Mouse (Mus musculus) heart, adult 2 months (tissue): ENCODE data around the gene Rps6kb2.

Experiments
- CTCF ChIP-seq: fragments of 200-600 bp; IDR thresholded peaks from 2 replicates; pipeline ENCODE4 v1.8.1; 2022; ENCODE audit warnings: antibody characterized with exemption, mild to moderate bottlenecking, moderate library complexity
- EP300 ChIP-seq: fragments of 200-500 bp; IDR thresholded peaks from 2 replicates; pipeline ENCODE4 v1.6.1; 2011; ENCODE audit warnings: low read depth, low read length, control low read depth; ENCODE audit not compliant: insufficient read depth
- POLR2A ChIP-seq: fragments of 200-500 bp; IDR thresholded peaks from 2 replicates; pipeline ENCODE4 v1.6.1; 2011; ENCODE audit warnings: mild to moderate bottlenecking, low read depth, low read length, control low read depth; ENCODE audit not compliant: insufficient read depth

GRCm38 (mm10) chr19:4147022-4147405 lies 16.1 kb downstream of the Rps6kb2 start:
- TF ChIP-seq POLR2A (no peak), EP300 (no peak), CTCF (no peak)
